Mouse (Mus musculus) liver, postnatal 0 days (tissue): ENCODE results near the gene Wnt10b. TPM values are rescaled to one million over a fixed set of nuclear protein-coding genes. Genes with fewer than 3 reads are reported as not detected.
A peak's percentile ranks its signal among the peaks of the same experiment; 100 is the strongest.

ENCODE experiments used
- ATAC-seq: fragments of 200-750 bp; cut with Nextera tagmentation; 2 replicates; pipeline ENCODE4 v1.8.0; 2017; ENCODE audit warnings: mild to moderate bottlenecking, moderate library complexity
- DNase-seq: peaks from one replicate; pipeline ENCODE4 v3.0.0-alpha.2; 2016
- H3K27ac ChIP-seq: fragments of 300-500 bp; sonication (generic); 2 replicates; pipeline ENCODE4 v1.5.1; 2014; ENCODE audit warnings: antibody characterized with exemption, moderate library complexity, mild to moderate bottlenecking, low read depth
- H3K27me3 ChIP-seq: fragments of 300-500 bp; sonication (generic); 2 replicates; pipeline ENCODE4 v1.6.1; 2014; ENCODE audit warnings: low read length, control low read depth, mixed read lengths; ENCODE audit not compliant: insufficient read depth
- H3K36me3 ChIP-seq: fragments of 300-500 bp; sonication (generic); replicated peaks from 2 replicates; pipeline ENCODE4 v1.6.1; 2014; ENCODE audit warnings: mild to moderate bottlenecking, control low read depth, low read length, moderate library complexity, mixed read lengths; ENCODE audit not compliant: insufficient read depth
- H3K4me1 ChIP-seq: fragments of 300-500 bp; sonication (generic); 2 replicates; pipeline ENCODE4 v1.6.1; 2014; ENCODE audit warnings: antibody characterized with exemption, mild to moderate bottlenecking, control low read depth; ENCODE audit not compliant: insufficient read depth
- H3K4me2 ChIP-seq: fragments of 300-500 bp; sonication (generic); 2 replicates; pipeline ENCODE4 v1.6.1; 2014; ENCODE audit warnings: low read depth, mild to moderate bottlenecking, low read length, moderate library complexity, mixed read lengths
- H3K4me3 ChIP-seq: fragments of 300-500 bp; sonication (generic); 2 replicates; pipeline ENCODE4 v1.5.1; 2014; ENCODE audit warnings: low read depth, low read length
- H3K9ac ChIP-seq: fragments of 300-500 bp; sonication (generic); replicated peaks from 2 replicates; pipeline ENCODE4 v1.6.1; 2014; ENCODE audit warnings: mild to moderate bottlenecking, moderate library complexity
- H3K9me3 ChIP-seq: fragments of 300-500 bp; sonication (generic); 2 replicates; pipeline ENCODE4 v1.6.1; 2016; ENCODE audit warnings: mild to moderate bottlenecking, control low read depth, low read length, mixed read lengths
- CTCF ChIP-seq: sonication (generic); IDR thresholded peaks from 2 replicates; pipeline ENCODE4 v1.5.1; 2016; ENCODE audit warnings: antibody characterized with exemption, low read depth
- EP300 ChIP-seq: IDR thresholded peaks from 2 replicates; pipeline ENCODE4 v1.6.1; 2016; ENCODE audit warnings: antibody characterized with exemption, low read depth, mild to moderate bottlenecking
- WGBS: fragments of 180-500 bp; shearing (Covaris S2); extraction: QIAGEN DNeasy Blood & Tissue Kit; methylation state at CpG from one replicate; pipeline ENCODE4 v1.1.7; 2014; ENCODE audit not compliant: insufficient replicate concordance; 5-methylcytosine and 5-hydroxymethylcytosine counted together
- polyA plus RNA-seq: library from polyadenylated mRNA; unstranded; fragments of >200 nt; fragmentation: Nextera tagmentation; extraction: Ambion mirVana; gene quantifications from 2 replicates; pipeline ENCODE4 v1.2.1, GENCODE M21; 2015

The Wnt10b gene
- polyA plus RNA-seq, 1 experiment from 2014 or later = 0.04 TPM

- DNase-seq = no peak
- 0 out of 2 replicates have a peak, but pooled peaks cover 4% of the 10 kb centered on the region for H3K9me3 ChIP-seq
- 0 out of 2 replicates have a peak overlapping the region, but pooled peaks have one; percentile 7 for H3K4me2 ChIP-seq
- no peak overlapping the region for H3K4me3 ChIP-seq
- ATAC-seq = peak; percentile 15; the same call in 1 of the 2 replicates
- H3K9ac ChIP-seq = no peak overlapping the region
- H3K36me3 ChIP-seq = no peaks in the 10 kb centered on the region
- WGBS = 10% methylated on average over 24 of the region's 24 CpGs
- H3K27ac ChIP-seq = no peak overlapping the region
- peaks cover 68% of the 10 kb centered on the region for H3K27me3 ChIP-seq
- TF ChIP-seq CTCF = no peak
- no peak for TF ChIP-seq EP300
- H3K4me1 ChIP-seq = peaks cover 15% of the 10 kb centered on the region
These were observed 11.2 kb upstream of the Wnt10b start for GRCm38 (mm10) chr15:98788972-98789660.

GRCm38 (mm10) chr15:98787930-98788329 is 10.0 kb upstream of the Wnt10b start:
- 35% methylated on average over 4 of the region's 4 CpGs for WGBS
- no peak for DNase-seq
- Histone ChIP-seq H3K36me3 (no peaks in the 10 kb centered on the region), H3K9ac (no peak overlapping the region), H3K9me3 (0 out of 2 replicates have a peak, but pooled peaks cover 4% of the 10 kb centered on the region), H3K4me1 (peaks cover 15% of the 10 kb centered on the region), H3K4me2 (no peak overlapping the region), H3K4me3 (no peak overlapping the region), H3K27ac (no peak overlapping the region), H3K27me3 (peaks cover 57% of the 10 kb centered on the region)
- TF ChIP-seq CTCF (peak; percentile 39), EP300 (no peak)
- no peak for ATAC-seq

- peak; percentile 54 for DNase-seq
These were observed 7.8 kb upstream of the Wnt10b start for GRCm38 (mm10) chr15:98785744-98786143.

GRCm38 (mm10) chr15:98781166-98781565 is 3.2 kb upstream of the Wnt10b start:
- no peak for ATAC-seq
- H3K4me2 ChIP-seq = no peak overlapping the region
- H3K27me3 ChIP-seq = peaks cover 58% of the 10 kb centered on the region
- H3K9me3 ChIP-seq = 0 out of 2 replicates have a peak, but pooled peaks cover 4% of the 10 kb centered on the region
- H3K27ac ChIP-seq = no peak overlapping the region
- DNase-seq = no peak
- TF ChIP-seq CTCF = no peak
- TF ChIP-seq EP300 = no peak
- peaks cover 14% of the 10 kb centered on the region for H3K4me1 ChIP-seq
- no peak overlapping the region for H3K9ac ChIP-seq
- 33% methylated on average over 6 of the region's 6 CpGs for WGBS
- no peak overlapping the region for H3K4me3 ChIP-seq
- H3K36me3 ChIP-seq = no peaks in the 10 kb centered on the region

More at GRCm38 (mm10) chr15:98785744-98786143, 7.8 kb upstream of the Wnt10b start:
- TF ChIP-seq CTCF (peak; percentile 65), EP300 (no peak)
- no peak overlapping the region for H3K4me2 ChIP-seq
- H3K9me3 ChIP-seq = 0 out of 2 replicates have a peak, but pooled peaks cover 4% of the 10 kb centered on the region
- no peak overlapping the region for H3K4me3 ChIP-seq
- H3K9ac ChIP-seq = no peak overlapping the region
- ATAC-seq = no peak
- H3K27ac ChIP-seq = no peak overlapping the region
- 38% methylated on average over 7 of the region's 7 CpGs for WGBS
- peaks cover 47% of the 10 kb centered on the region for H3K27me3 ChIP-seq
- H3K36me3 ChIP-seq = no peaks in the 10 kb centered on the region
- peaks cover 3% of the 10 kb centered on the region for H3K4me1 ChIP-seq

GRCm38 (mm10) chr15:98780573-98780972 is 2.6 kb upstream of the Wnt10b start:
- H3K27ac ChIP-seq = no peak overlapping the region
- no peak overlapping the region for H3K4me2 ChIP-seq
- H3K4me3 ChIP-seq = no peak overlapping the region
- H3K9ac ChIP-seq = no peak overlapping the region
- H3K27me3 ChIP-seq = peaks cover 64% of the 10 kb centered on the region
- no peak for ATAC-seq
- no peak for DNase-seq
- WGBS = 8% methylated on average over 13 of the region's 13 CpGs
- TF ChIP-seq CTCF (0 out of 2 replicates have a peak, but pooled peaks have one; percentile 5), EP300 (no peak)
- peaks cover 15% of the 10 kb centered on the region for H3K4me1 ChIP-seq
- no peaks in the 10 kb centered on the region for H3K36me3 ChIP-seq
- H3K9me3 ChIP-seq = 0 out of 2 replicates have a peak, but pooled peaks cover under 1% of the 10 kb centered on the region

GRCm38 (mm10) chr15:98780075-98780474 is 2.1 kb upstream of the Wnt10b start:
- DNase-seq = no peak
- H3K4me3 ChIP-seq = no peak overlapping the region
- WGBS = 7% methylated on average over 8 of the region's 8 CpGs

More at GRCm38 (mm10) chr15:98780075-98780474, 2.1 kb upstream of the Wnt10b start:
- Histone ChIP-seq H3K27me3 (peaks cover 69% of the 10 kb centered on the region), H3K36me3 (no peaks in the 10 kb centered on the region), H3K27ac (no peak overlapping the region), H3K4me1 (peaks cover 15% of the 10 kb centered on the region), H3K4me2 (no peak overlapping the region), H3K9ac (no peak overlapping the region), H3K9me3 (no peaks in the 10 kb centered on the region)
- no peak for ATAC-seq
- TF ChIP-seq CTCF (no peak), EP300 (no peak)
